Mouse (Mus musculus): ENCODE results near the gene Olfr338. TPM values are rescaled to one million over a fixed set of nuclear protein-coding genes. Genes with fewer than 3 reads are reported as not detected.
"Not testable (repeated sequence)": the region's sequence is repeated elsewhere in the genome, so short reads cannot be mapped to it uniquely, and the experiment has no call there.

The Olfr338 gene
- polyA plus RNA-seq (2014; fragmentation: Nextera tagmentation; extraction: Ambion mirVana), result 0.05 TPM in 1 of 2 replicates, not detected in the other

- Histone ChIP-seq H3K4me2 (ENCODE audit: low read length) (no peak within 1 kb of the TSS), H3K27me3 (replicated peaks; ENCODE audit: control insufficient read depth, insufficient read depth, low read length) (no peaks in the 10 kb centered on the region), H3K4me1 (replicated peaks; ENCODE audit: control insufficient read depth, insufficient read depth, low read length) (no peaks in the 10 kb centered on the region), H3K9ac (ENCODE audit: low read length) (no peak within 1 kb of the TSS), H3K36me3 (ENCODE audit: control insufficient read depth, insufficient read depth, low read length) (no peaks in the 10 kb centered on the region), H3K27ac (ENCODE audit: low read depth) (no peak within 1 kb of the TSS), H3K4me3 (ENCODE audit: low read depth, low read length) (no peak within 1 kb of the TSS), H3K9me3 (ENCODE audit: control insufficient read depth, low read length) (no peaks in the 10 kb centered on the region)
- DNase-seq (ENCODE audit: low spot score) (no peak), ATAC-seq (replicated peaks; ENCODE audit: low FRiP score, low TSS enrichment, low read depth) (no peak)
Observed at GRCm38 (mm10) chr2:36373219-36373618, at the start of gene Olfr338. Olfr338 (plus strand) TSS chr2:36373519.

GRCm38 (mm10) chr2:36415174-36415573 lies 41.9 kb downstream of the Olfr338 start:
- H3K36me3 ChIP-seq (ENCODE audit: control insufficient read depth, insufficient read depth, low read length); H3K27me3 ChIP-seq (replicated peaks; ENCODE audit: control insufficient read depth, insufficient read depth, low read length); DNase-seq (ENCODE audit: low spot score); ATAC-seq (replicated peaks; ENCODE audit: low FRiP score, low TSS enrichment, low read depth); H3K4me1 ChIP-seq (replicated peaks; ENCODE audit: control insufficient read depth, insufficient read depth, low read length); H3K9ac ChIP-seq (ENCODE audit: low read length); H3K4me2 ChIP-seq (ENCODE audit: low read length); H3K4me3 ChIP-seq (ENCODE audit: low read depth, low read length); H3K27ac ChIP-seq (ENCODE audit: low read depth); H3K9me3 ChIP-seq (ENCODE audit: control insufficient read depth, low read length): not testable (repeated sequence)
- 91% methylated on average over 3 of the region's 3 CpGs for WGBS

- H3K27ac ChIP-seq (ENCODE audit: low read depth); H3K36me3 ChIP-seq (ENCODE audit: control insufficient read depth, insufficient read depth, low read length); H3K9me3 ChIP-seq (ENCODE audit: control insufficient read depth, low read length); H3K4me2 ChIP-seq (ENCODE audit: low read length); H3K27me3 ChIP-seq (replicated peaks; ENCODE audit: control insufficient read depth, insufficient read depth, low read length); H3K4me3 ChIP-seq (ENCODE audit: low read depth, low read length); ATAC-seq (replicated peaks; ENCODE audit: low FRiP score, low TSS enrichment, low read depth); DNase-seq (ENCODE audit: low spot score); H3K9ac ChIP-seq (ENCODE audit: low read length); H3K4me1 ChIP-seq (replicated peaks; ENCODE audit: control insufficient read depth, insufficient read depth, low read length): not testable (repeated sequence)
- 91% methylated on average over 7 of the region's 7 CpGs for WGBS
Observed at GRCm38 (mm10) chr2:36415591-36415990, 42.3 kb downstream of the Olfr338 start.

GRCm38 (mm10) chr2:36418647-36419046 lies 45.3 kb downstream of the Olfr338 start, which contains the start of gene Olfr339:
Olfr339 (plus strand) TSS chr2:36418947.
- H3K27me3 ChIP-seq (replicated peaks; ENCODE audit: control insufficient read depth, insufficient read depth, low read length), result no peaks in the 10 kb centered on the region
- 88% methylated on average over 3 of the region's 3 CpGs for WGBS
- no peak within 1 kb of the TSS for H3K4me2 ChIP-seq (ENCODE audit: low read length)
- DNase-seq (ENCODE audit: low spot score) (no peak), ATAC-seq (replicated peaks; ENCODE audit: low FRiP score, low TSS enrichment, low read depth) (no peak)
- no peak within 1 kb of the TSS for H3K4me3 ChIP-seq (ENCODE audit: low read depth, low read length)
- H3K4me1 ChIP-seq (replicated peaks; ENCODE audit: control insufficient read depth, insufficient read depth, low read length), result no peaks in the 10 kb centered on the region
- no peaks in the 10 kb centered on the region for H3K36me3 ChIP-seq (ENCODE audit: control insufficient read depth, insufficient read depth, low read length)
- H3K9me3 ChIP-seq (ENCODE audit: control insufficient read depth, low read length), result no peaks in the 10 kb centered on the region
- no peak within 1 kb of the TSS for H3K27ac ChIP-seq (ENCODE audit: low read depth)
- H3K9ac ChIP-seq (ENCODE audit: low read length), result no peak within 1 kb of the TSS

Other genes starting within 250 kb of the Olfr338 start
- 33.3 and 38.3 TPM in 2 replicates for gene Mrrf, start 237.1 kb upstream of the Olfr338 start, polyA plus RNA-seq (2014; fragmentation: Nextera tagmentation; extraction: Ambion mirVana)
- gene Rbm18, start 236.7 kb upstream of the Olfr338 start, polyA plus RNA-seq (2014; fragmentation: Nextera tagmentation; extraction: Ambion mirVana), result 63.3 and 74.0 TPM in 2 replicates
- 25.1 and 26.1 TPM in 2 replicates for gene Ptgs1, start 143.1 kb upstream of the Olfr338 start, polyA plus RNA-seq (2014; fragmentation: Nextera tagmentation; extraction: Ambion mirVana)
- not detected in 2 replicates for gene Olfr339, start 45.4 kb downstream of the Olfr338 start, polyA plus RNA-seq (2014; fragmentation: Nextera tagmentation; extraction: Ambion mirVana)
- gene Olfr340, start 79.1 kb downstream of the Olfr338 start, polyA plus RNA-seq (2014; fragmentation: Nextera tagmentation; extraction: Ambion mirVana), result not detected in 2 replicates
- not detected in 2 replicates for gene Olfr341, start 108.9 kb downstream of the Olfr338 start, polyA plus RNA-seq (2014; fragmentation: Nextera tagmentation; extraction: Ambion mirVana)
- not detected in 2 replicates for gene Olfr342, start 151.5 kb downstream of the Olfr338 start, polyA plus RNA-seq (2014; fragmentation: Nextera tagmentation; extraction: Ambion mirVana)
- gene Olfr344, start 193.1 kb downstream of the Olfr338 start, polyA plus RNA-seq (2014; fragmentation: Nextera tagmentation; extraction: Ambion mirVana), result not detected in 2 replicates